Mouse (Mus musculus) embryonic facial prominence, embryonic 14.5 days (tissue): ENCODE data around the gene Capns1. TPM values are rescaled to one million over a fixed set of nuclear protein-coding genes. Genes with fewer than 3 reads are reported as not detected.
A peak's percentile ranks its signal among the peaks of the same experiment; 100 is the strongest.

Source experiments
- ATAC-seq: fragments of 200-750 bp; cut with Nextera tagmentation; 2 replicates; pipeline ENCODE4 v1.8.0; 2017; ENCODE audit warnings: low read depth, moderate number of reproducible peaks, moderate TSS enrichment
- DNase-seq: peaks from one replicate; pipeline ENCODE4 v3.0.0-alpha.2; 2015; ENCODE audit warnings: low spot score
- H3K27ac ChIP-seq: fragments of 300-500 bp; sonication (generic); replicated peaks from 2 replicates; pipeline ENCODE4 v1.5.1; 2014; ENCODE audit warnings: low read depth, mild to moderate bottlenecking, low read length, moderate library complexity
- H3K27me3 ChIP-seq: fragments of 300-500 bp; sonication (generic); replicated peaks from 2 replicates; pipeline ENCODE4 v1.6.1; 2014; ENCODE audit warnings: low read length; ENCODE audit not compliant: control insufficient read depth, insufficient read depth
- H3K36me3 ChIP-seq: fragments of 300-500 bp; sonication (generic); 2 replicates; pipeline ENCODE4 v1.6.1; 2014; ENCODE audit warnings: low read length, mixed read lengths; ENCODE audit not compliant: control insufficient read depth, insufficient read depth
- H3K4me1 ChIP-seq: fragments of 300-500 bp; sonication (generic); 2 replicates; pipeline ENCODE4 v1.6.1; 2014; ENCODE audit warnings: antibody characterized with exemption, low read length; ENCODE audit not compliant: control insufficient read depth, insufficient read depth
- H3K4me2 ChIP-seq: fragments of 300-500 bp; sonication (generic); 2 replicates; pipeline ENCODE4 v1.6.1; 2014; ENCODE audit warnings: low read depth, mild to moderate bottlenecking, low read length, moderate library complexity, mixed read lengths
- H3K4me3 ChIP-seq: fragments of 300-500 bp; sonication (generic); 2 replicates; pipeline ENCODE4 v1.5.1; 2014; ENCODE audit warnings: low read depth, mild to moderate bottlenecking, low read length
- H3K9ac ChIP-seq: fragments of 300-500 bp; sonication (generic); 2 replicates; pipeline ENCODE4 v1.6.1; 2014; ENCODE audit warnings: low read depth, mild to moderate bottlenecking, low read length, moderate library complexity, mixed read lengths
- H3K9me3 ChIP-seq: fragments of 300-500 bp; sonication (generic); 2 replicates; pipeline ENCODE4 v1.6.1; 2016; ENCODE audit warnings: low read length; ENCODE audit not compliant: control insufficient read depth
- WGBS: fragments of 180-500 bp; shearing (Covaris S2); extraction: QIAGEN DNeasy Blood & Tissue Kit; methylation state at CpG from one replicate; pipeline ENCODE4 v1.1.7; 2014; 5-methylcytosine and 5-hydroxymethylcytosine counted together
- polyA plus RNA-seq: library from polyadenylated mRNA; unstranded; fragments of >200 nt; fragmentation: Nextera tagmentation; extraction: Ambion mirVana; gene quantifications from 2 replicates; pipeline ENCODE4 v1.2.1, GENCODE M21; 2014

Gene Capns1
- polyA plus RNA-seq, 1 experiment from 2014 or later: 107 TPM

DNA sequence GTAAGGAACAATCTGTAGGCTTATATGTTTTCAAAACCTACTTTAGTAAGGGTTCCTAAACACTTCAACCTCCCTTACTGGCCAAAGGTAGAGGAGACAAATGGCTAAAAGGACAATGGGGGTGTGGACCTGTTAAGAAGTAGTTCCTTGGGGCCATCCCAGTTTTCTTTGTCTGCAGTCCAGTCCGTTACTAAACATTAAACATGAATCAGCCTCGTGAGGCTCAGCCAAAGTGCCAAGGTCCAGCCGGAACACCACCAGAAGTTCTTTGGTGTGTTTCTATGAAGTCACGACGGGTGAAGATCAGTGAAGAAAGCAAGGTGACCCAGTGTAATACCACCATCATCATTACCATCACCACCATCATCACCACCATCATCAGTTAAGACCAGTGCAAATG lies 51.6 kb downstream of the Capns1 start:
- Histone ChIP-seq H3K36me3 (peaks cover 52% of the 10 kb centered on the region), H3K4me3 (no peak overlapping the region), H3K27me3 (no peaks in the 10 kb centered on the region), H3K4me2 (no peak overlapping the region), H3K4me1 (peaks cover 3% of the 10 kb centered on the region; the same call in 1 of the 2 replicates), H3K9ac (no peak overlapping the region), H3K27ac (no peak overlapping the region), H3K9me3 (peaks cover 63% of the 10 kb centered on the region)
- no peak for DNase-seq
- no peak for ATAC-seq
- WGBS: 92% methylated on average over 5 of the region's 5 CpGs

DNA sequence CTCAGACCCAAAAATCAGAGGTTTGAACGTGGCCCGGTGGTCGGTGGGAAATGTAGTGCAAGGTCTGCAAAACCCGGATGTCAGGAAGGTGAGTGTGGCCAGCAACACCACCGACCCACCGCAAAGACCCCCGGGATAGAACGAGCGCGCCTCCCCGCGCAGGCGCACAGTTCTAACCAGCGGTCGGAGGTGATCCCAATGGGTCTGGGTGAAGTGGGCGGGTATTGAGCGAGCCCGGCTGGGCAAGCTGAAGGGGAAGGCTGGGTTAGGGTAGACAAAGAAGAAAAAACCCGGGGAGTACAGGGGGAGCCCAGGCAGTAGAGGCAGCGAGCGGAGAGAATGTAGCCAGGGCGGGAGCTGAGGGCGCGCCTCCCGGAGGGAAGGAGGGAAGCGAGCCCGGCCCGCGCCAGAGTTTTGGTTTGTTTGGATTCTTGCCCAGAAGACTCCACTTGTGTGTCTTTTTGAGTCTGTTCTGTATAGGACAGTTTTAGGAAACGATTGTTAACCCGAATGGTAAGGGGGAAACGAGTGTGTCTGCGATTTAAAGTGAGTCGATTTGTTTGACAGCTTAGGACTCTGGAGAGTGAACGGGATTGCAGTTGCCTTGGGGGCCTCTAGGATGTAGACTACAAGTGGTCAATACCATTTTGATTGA lies 54.9 kb downstream of the Capns1 start:
- H3K27ac ChIP-seq: peak overlapping the region; percentile 86
- peaks cover 3% of the 10 kb centered on the region; the same call in 1 of the 2 replicates for H3K4me1 ChIP-seq
- peak overlapping the region; percentile 54 for H3K4me3 ChIP-seq
- H3K36me3 ChIP-seq: peaks cover 35% of the 10 kb centered on the region
- peak; percentile 97 for ATAC-seq
- no peaks in the 10 kb centered on the region for H3K27me3 ChIP-seq
- H3K9ac ChIP-seq: peak overlapping the region; percentile 70
- peak overlapping the region; percentile 62 for H3K4me2 ChIP-seq
- DNase-seq: peak; percentile 95
- H3K9me3 ChIP-seq: peaks cover 30% of the 10 kb centered on the region
- WGBS: 3% methylated on average over 35 of the region's 35 CpGs

GRCm38 (mm10) chr7:30143170-30143554 lies 55.4 kb downstream of the Capns1 start:
- Histone ChIP-seq H3K27me3 (no peaks in the 10 kb centered on the region), H3K36me3 (peaks cover 35% of the 10 kb centered on the region), H3K4me1 (peaks cover 3% of the 10 kb centered on the region; the same call in 1 of the 2 replicates), H3K4me2 (peak overlapping the region; percentile 62), H3K27ac (peak overlapping the region; percentile 86), H3K9me3 (peaks cover 25% of the 10 kb centered on the region), H3K4me3 (peak overlapping the region; percentile 54), H3K9ac (peak overlapping the region; percentile 70)
- peak; percentile 4; the same call in 1 of the 2 replicates for ATAC-seq
- no peak for DNase-seq
- 12% methylated on average over 8 of the region's 8 CpGs for WGBS

Other genes with a start within 250 kb of the Capns1 start
- gene Zfp74, start 244.7 kb downstream of the Capns1 start, polyA plus RNA-seq: 8.9 and 10.3 TPM in 2 replicates
- gene Zfp568, start 214.9 kb downstream of the Capns1 start, polyA plus RNA-seq: 29.5 and 29.9 TPM in 2 replicates
- gene Zfp14, start 147.4 kb downstream of the Capns1 start, polyA plus RNA-seq: 4.4 and 6.4 TPM in 2 replicates
- gene Zfp82, start 125.9 kb downstream of the Capns1 start, polyA plus RNA-seq: 6.4 and 7.0 TPM in 2 replicates
- gene Gm26920, start 108.4 kb downstream of the Capns1 start, polyA plus RNA-seq: 1.4 and 2.5 TPM in 2 replicates
- 7.9 and 11.2 TPM in 2 replicates for gene Zfp566, start 108.3 kb downstream of the Capns1 start, polyA plus RNA-seq
- 136 and 141 TPM in 2 replicates for gene Zfp260, start 104.0 kb downstream of the Capns1 start, polyA plus RNA-seq
- gene Zfp382, start 76.9 kb downstream of the Capns1 start, polyA plus RNA-seq: 5.8 and 6.5 TPM in 2 replicates
- gene Zfp146, start 29.1 kb downstream of the Capns1 start, polyA plus RNA-seq: 18.1 and 18.4 TPM in 2 replicates
- 7.4 and 17.0 TPM in 2 replicates for gene Cox7a1, start 14.7 kb downstream of the Capns1 start, polyA plus RNA-seq
- 172 and 180 TPM in 2 replicates for gene Polr2i, start 33.1 kb upstream of the Capns1 start, polyA plus RNA-seq
- gene Tbcb, start 33.5 kb upstream of the Capns1 start, polyA plus RNA-seq: 166 and 169 TPM in 2 replicates
- gene Ovol3, start 36.9 kb upstream of the Capns1 start, polyA plus RNA-seq: 1.1 and 1.4 TPM in 2 replicates
- 0.22 and 0.28 TPM in 2 replicates for gene Thap8, start 81.3 kb upstream of the Capns1 start, polyA plus RNA-seq
- 7.5 and 7.7 TPM in 2 replicates for gene Wdr62, start 81.6 kb upstream of the Capns1 start, polyA plus RNA-seq
- gene Clip3, start 92.9 kb upstream of the Capns1 start, polyA plus RNA-seq: 51.8 and 58.1 TPM in 2 replicates
- 69.4 and 72.3 TPM in 2 replicates for gene Alkbh6, start 109.9 kb upstream of the Capns1 start, polyA plus RNA-seq
- 25.4 and 35.4 TPM in 2 replicates for gene Syne4, start 116.0 kb upstream of the Capns1 start, polyA plus RNA-seq
- not detected in 2 replicates for gene E130208F15Rik, start 122.9 kb upstream of the Capns1 start, polyA plus RNA-seq
- gene Sdhaf1, start 125.1 kb upstream of the Capns1 start, polyA plus RNA-seq: 18.8 and 19.5 TPM in 2 replicates
- gene Lrfn3, start 164.0 kb upstream of the Capns1 start, polyA plus RNA-seq: 4.2 and 4.7 TPM in 2 replicates
- 82.9 and 97.0 TPM in 2 replicates for gene Tyrobp, start 214.9 kb upstream of the Capns1 start, polyA plus RNA-seq
- gene Hcst, start 221.0 kb upstream of the Capns1 start, polyA plus RNA-seq: 2.2 and 2.4 TPM in 2 replicates
- gene Nfkbid, start 222.9 kb upstream of the Capns1 start, polyA plus RNA-seq: 1.0 and 2.0 TPM in 2 replicates
- 51.0 and 53.6 TPM in 2 replicates for gene Aplp1, start 246.7 kb upstream of the Capns1 start, polyA plus RNA-seq